Mouse (Mus musculus) megakaryocyte-erythroid progenitor cell, adult 5-6 weeks (primary cell): ENCODE measurements around the gene Prg3. TPM values are rescaled to one million over a fixed set of nuclear protein-coding genes. Genes with fewer than 3 reads are reported as not detected.
A peak's percentile ranks its signal among the peaks of the same experiment; 100 is the strongest.

ENCODE experiments used
- ATAC-seq: replicated peaks from 2 replicates; pipeline ENCODE4 v1.8.0; 2016; ENCODE audit warnings: mild to moderate bottlenecking, inconsistent platforms; ENCODE audit not compliant: severe bottlenecking, poor library complexity, low FRiP score, low TSS enrichment
- total RNA-seq, 2 experiments: library from RNA; stranded (forward) in 1 of 2; stranded (reverse) in 1 of 2; fragments of 200-1000, 215-1000 nt in 1 of 2; fragments of >200 nt in 1 of 2; fragmentation: Nextera tagmentation in 1 of 2; gene quantifications; 2 replicates each; pipeline ENCODE4 v1.2.3; 2014 to 2017

Gene Prg3
- total RNA-seq (2014; fragmentation: Nextera tagmentation) (not detected in 2 replicates), total RNA-seq (2017) (not detected in 2 replicates)

GRCm38 (mm10) chr2:84987930-84988329 lies at the start of gene Prg3:
Prg3 (plus strand) TSS chr2:84988215.
- peak; percentile 57 for ATAC-seq

- ATAC-seq, result peak; percentile 87
Measured at GRCm38 (mm10) chr2:84938249-84938946, 49.6 kb upstream of the Prg3 start.

GRCm38 (mm10) chr2:84939306-84939705 lies 48.7 kb upstream of the Prg3 start:
- no peak for ATAC-seq

GRCm38 (mm10) chr2:84939711-84940110 lies 48.3 kb upstream of the Prg3 start:
- no peak for ATAC-seq

- ATAC-seq, result no peak
Measured at GRCm38 (mm10) chr2:84941332-84941731, 46.7 kb upstream of the Prg3 start.

- ATAC-seq, result no peak
Measured at GRCm38 (mm10) chr2:84941795-84942194, 46.2 kb upstream of the Prg3 start.

GRCm38 (mm10) chr2:84947154-84947771 lies 40.8 kb upstream of the Prg3 start:
- peak; percentile 38; the same call in 1 of the 2 replicates for ATAC-seq

- no peak for ATAC-seq
Measured at GRCm38 (mm10) chr2:84948252-84948651, 39.8 kb upstream of the Prg3 start.

- ATAC-seq, result no peak
Measured at GRCm38 (mm10) chr2:84948721-84949120, 39.3 kb upstream of the Prg3 start.

GRCm38 (mm10) chr2:84951027-84951426 lies 37.0 kb upstream of the Prg3 start:
- no peak for ATAC-seq

- no peak for ATAC-seq
Measured at GRCm38 (mm10) chr2:84952251-84952650, 35.8 kb upstream of the Prg3 start.

- ATAC-seq, result no peak
Measured at GRCm38 (mm10) chr2:84952693-84953092, 35.3 kb upstream of the Prg3 start.

- ATAC-seq, result no peak
Measured at GRCm38 (mm10) chr2:84955435-84955834, 32.6 kb upstream of the Prg3 start.

- ATAC-seq, result peak; percentile 78
Measured at GRCm38 (mm10) chr2:84956274-84956673, 31.7 kb upstream of the Prg3 start.

GRCm38 (mm10) chr2:84958588-84959264 lies 29.3 kb upstream of the Prg3 start:
- no peak for ATAC-seq

- no peak for ATAC-seq
Measured at GRCm38 (mm10) chr2:84961300-84961699, 26.7 kb upstream of the Prg3 start.

- ATAC-seq, result no peak
Measured at GRCm38 (mm10) chr2:84961901-84962300, 26.1 kb upstream of the Prg3 start.

- no peak for ATAC-seq
Measured at GRCm38 (mm10) chr2:84962906-84963507, 25.0 kb upstream of the Prg3 start.

- no peak for ATAC-seq
Measured at GRCm38 (mm10) chr2:84964111-84964801, 23.8 kb upstream of the Prg3 start.
